Mouse (Mus musculus) stomach, postnatal 0 days (tissue): Measurements from ENCODE around the gene Chfr.

Source experiments
- CTCF ChIP-seq: IDR thresholded peaks from 2 replicates; pipeline ENCODE4 v1.5.1; 2016; ENCODE audit warnings: antibody characterized with exemption, low read depth, mild to moderate bottlenecking, moderate library complexity
- EP300 ChIP-seq: optimal IDR thresholded peaks from 2 replicates; pipeline ENCODE3; 2016; ENCODE audit warnings: antibody characterized with exemption

- TF ChIP-seq CTCF = no peak
- no peak for TF ChIP-seq EP300
Measured at GRCm38 (mm10) chr5:110140424-110140823, 4.8 kb downstream of the Chfr start.
